Mouse (Mus musculus) cerebellum, postnatal 25 days (tissue): ENCODE data around the gene Zfp512.
"Not testable (repeated sequence)": the region's sequence is repeated elsewhere in the genome, so short reads cannot be mapped to it uniquely, and the experiment has no call there.

Experiments
- DNase-seq, 2 experiments: peaks; one replicate each; pipeline ENCODE4 v3.0.0; 2021; ENCODE audit warnings: mixed read lengths in 2 of 2

Zfp512 gene

GRCm38 (mm10) chr5:31451878-31452561 is at the start of gene Zfp512:
TSS of gene Zfp512 (plus strand) at chr5:31452431.
- peak; percentile 84 to 92 for DNase-seq

GRCm38 (mm10) chr5:31434727-31435126 is 17.5 kb upstream of the Zfp512 start:
- DNase-seq: not testable (repeated sequence)

GRCm38 (mm10) chr5:31451336-31451735 is 895 bp upstream of the Zfp512 start:
- DNase-seq: no peak

- no peak for DNase-seq
These were observed 289 bp downstream of the Zfp512 start for GRCm38 (mm10) chr5:31452562-31452878.

- peak in 1 of 2 experiments; percentile 8 for DNase-seq
These were observed 717 bp downstream of the Zfp512 start for GRCm38 (mm10) chr5:31452886-31453410.

- no peak for DNase-seq
These were observed 15.6 kb downstream of the Zfp512 start for GRCm38 (mm10) chr5:31467798-31468197.

GRCm38 (mm10) chr5:31469711-31470110 is 17.5 kb downstream of the Zfp512 start:
- DNase-seq: no peak

- DNase-seq: peak; percentile 15 to 29
These were observed 18.1 kb downstream of the Zfp512 start for GRCm38 (mm10) chr5:31470334-31470733.

GRCm38 (mm10) chr5:31480536-31480935 is 28.3 kb downstream of the Zfp512 start:
- DNase-seq: no peak

GRCm38 (mm10) chr5:31485440-31485839 is 33.2 kb downstream of the Zfp512 start, which contains the start of gene 4930548H24Rik:
TSS of gene 4930548H24Rik (plus strand) at chr5:31485740.
- DNase-seq: no peak

- no peak for DNase-seq
These were observed 35.7 kb downstream of the Zfp512 start for GRCm38 (mm10) chr5:31487889-31488288.

- DNase-seq: no peak
These were observed 37.0 kb downstream of the Zfp512 start for GRCm38 (mm10) chr5:31489116-31489769.

GRCm38 (mm10) chr5:31492031-31492430 is 39.8 kb downstream of the Zfp512 start:
- DNase-seq: no peak

GRCm38 (mm10) chr5:31494513-31495297 is 42.5 kb downstream of the Zfp512 start, which contains the start of gene Gpn1:
TSS of gene Gpn1 (plus strand) at chr5:31494741.
- DNase-seq: peak; percentile 90 to 92

- DNase-seq: no peak
These were observed 52.6 kb downstream of the Zfp512 start for GRCm38 (mm10) chr5:31504843-31505242.

- no peak for DNase-seq
These were observed 60.2 kb downstream of the Zfp512 start for GRCm38 (mm10) chr5:31512481-31512880.

GRCm38 (mm10) chr5:31520556-31520955 is 68.3 kb downstream of the Zfp512 start:
- DNase-seq: no peak

GRCm38 (mm10) chr5:31526354-31527116 is 74.3 kb downstream of the Zfp512 start, which contains the start of gene Slc4a1ap:
TSS of gene Slc4a1ap (plus strand) at chr5:31526995.
- DNase-seq: peak; percentile 84 to 87

GRCm38 (mm10) chr5:31527117-31527680 is 75.0 kb downstream of the Zfp512 start:
- DNase-seq: no peak

GRCm38 (mm10) chr5:31527707-31528106 is 75.5 kb downstream of the Zfp512 start, which contains the start of gene Supt7l:
TSS of gene Supt7l (minus strand) at chr5:31527807.
- not testable (repeated sequence) for DNase-seq

- no peak for DNase-seq
These were observed 76.3 kb downstream of the Zfp512 start for GRCm38 (mm10) chr5:31528560-31528959.
